Mouse (Mus musculus) embryonic facial prominence, embryonic 11.5 days (tissue): ENCODE data around the gene Csnk1g2. TPM values are rescaled to one million over a fixed set of nuclear protein-coding genes. Genes with fewer than 3 reads are reported as not detected.
A peak's percentile ranks its signal among the peaks of the same experiment; 100 is the strongest.

ENCODE experiments used
- ATAC-seq: fragments of 200-750 bp; cut with Nextera tagmentation; replicated peaks from 2 replicates; pipeline ENCODE4 v1.8.0; 2017; ENCODE audit warnings: low read depth; ENCODE audit not compliant: insufficient number of reproducible peaks, low FRiP score, low TSS enrichment
- DNase-seq: peaks from one replicate; pipeline ENCODE4 v3.0.0-alpha.2; 2015; ENCODE audit warnings: low spot score
- H3K27ac ChIP-seq: fragments of 300-500 bp; sonication (generic); replicated peaks from 2 replicates; pipeline ENCODE4 v1.5.1; 2014; ENCODE audit warnings: mild to moderate bottlenecking, low read depth, low read length, control low read depth
- H3K27me3 ChIP-seq: fragments of 300-500 bp; sonication (generic); 2 replicates; pipeline ENCODE4 v1.6.1; 2014; ENCODE audit warnings: mild to moderate bottlenecking, low read length, moderate library complexity, mixed read lengths; ENCODE audit not compliant: control insufficient read depth, insufficient read depth
- H3K36me3 ChIP-seq: fragments of 300-500 bp; sonication (generic); replicated peaks from 2 replicates; pipeline ENCODE4 v1.6.1; 2014; ENCODE audit warnings: low read depth, mild to moderate bottlenecking, low read length, moderate library complexity, mixed read lengths; ENCODE audit not compliant: control insufficient read depth, insufficient read depth
- H3K4me1 ChIP-seq: fragments of 300-500 bp; sonication (generic); 2 replicates; pipeline ENCODE4 v1.6.1; 2014; ENCODE audit warnings: low read length, mixed read lengths; ENCODE audit not compliant: control insufficient read depth, insufficient read depth
- H3K4me2 ChIP-seq: fragments of 300-500 bp; sonication (generic); 2 replicates; pipeline ENCODE4 v1.6.1; 2014; ENCODE audit warnings: low read depth, mild to moderate bottlenecking, control low read depth, low read length, moderate library complexity
- H3K4me3 ChIP-seq: fragments of 300-500 bp; sonication (generic); 2 replicates; pipeline ENCODE4 v1.5.1; 2014; ENCODE audit warnings: low read depth, low read length, control low read depth
- H3K9ac ChIP-seq: fragments of 300-500 bp; sonication (generic); replicated peaks from 2 replicates; pipeline ENCODE4 v1.6.1; 2014; ENCODE audit warnings: mild to moderate bottlenecking, control low read depth, low read length
- H3K9me3 ChIP-seq: fragments of 300-500 bp; sonication (generic); replicated peaks from 2 replicates; pipeline ENCODE4 v1.6.1; 2016; ENCODE audit warnings: mild to moderate bottlenecking, low read length, inconsistent platforms, mixed read lengths; ENCODE audit not compliant: control insufficient read depth
- WGBS: fragments of 180-500 bp; shearing (Covaris S2); extraction: QIAGEN DNeasy Blood & Tissue Kit; methylation state at CpG from one replicate; pipeline ENCODE4 v1.1.7; 2014; 5-methylcytosine and 5-hydroxymethylcytosine counted together
- polyA plus RNA-seq: library from polyadenylated mRNA; unstranded; fragments of >200 nt; fragmentation: Nextera tagmentation; extraction: Ambion mirVana; gene quantifications from 2 replicates; pipeline ENCODE4 v1.2.1, GENCODE M21; 2014

Csnk1g2 gene
- polyA plus RNA-seq, 1 experiment from 2014 or later, result 93.4 TPM

DNA sequence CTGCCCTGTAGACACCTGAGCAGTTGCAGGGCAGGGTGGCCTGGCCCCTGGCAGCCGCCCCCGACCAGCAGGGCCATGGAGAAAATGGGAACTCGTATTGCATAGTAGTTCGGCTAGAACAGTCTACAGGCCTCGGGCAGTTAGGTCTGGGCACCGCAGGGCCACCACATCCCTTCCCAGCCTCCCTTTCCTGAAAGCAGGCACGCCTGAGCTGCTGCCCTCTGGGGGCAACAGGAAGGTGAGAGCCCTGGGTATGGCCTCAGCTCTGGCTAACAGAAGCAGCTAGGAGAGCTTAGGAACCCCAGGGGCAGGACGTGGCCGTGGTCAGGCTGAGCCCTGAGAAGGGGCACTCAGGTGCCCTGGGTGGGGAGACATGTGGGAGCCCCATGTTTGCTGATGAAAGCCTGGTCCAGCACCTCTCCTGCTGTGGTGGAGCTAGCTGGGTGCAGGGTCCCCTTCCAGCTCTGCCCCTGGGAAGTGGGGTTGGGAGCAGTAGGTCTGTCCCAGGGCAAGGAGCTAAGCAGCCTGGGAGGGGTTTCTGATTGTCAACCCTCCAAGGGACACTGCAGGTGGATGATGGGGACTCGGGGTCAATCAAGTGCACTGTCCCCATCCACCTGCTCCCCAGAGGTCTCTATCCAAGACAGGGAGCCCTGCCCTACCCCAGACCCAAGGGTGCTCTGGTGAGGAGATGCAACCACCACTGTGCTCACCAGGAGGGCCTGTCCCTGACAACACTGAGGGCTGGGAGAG lies 43.5 kb downstream of the Csnk1g2 start:
- DNase-seq (no peak), ATAC-seq (no peak)
- Histone ChIP-seq H3K9me3 (no peaks in the 10 kb centered on the region), H3K27ac (0 out of 2 replicates have a peak overlapping the region, but pooled peaks have one; percentile 8), H3K4me1 (peaks cover 2% of the 10 kb centered on the region; the same call in 1 of the 2 replicates), H3K27me3 (no peaks in the 10 kb centered on the region), H3K4me2 (no peak overlapping the region), H3K4me3 (no peak overlapping the region), H3K36me3 (peaks cover 32% of the 10 kb centered on the region), H3K9ac (no peak overlapping the region)
- WGBS, result 71% methylated on average over 10 of the region's 10 CpGs

DNA sequence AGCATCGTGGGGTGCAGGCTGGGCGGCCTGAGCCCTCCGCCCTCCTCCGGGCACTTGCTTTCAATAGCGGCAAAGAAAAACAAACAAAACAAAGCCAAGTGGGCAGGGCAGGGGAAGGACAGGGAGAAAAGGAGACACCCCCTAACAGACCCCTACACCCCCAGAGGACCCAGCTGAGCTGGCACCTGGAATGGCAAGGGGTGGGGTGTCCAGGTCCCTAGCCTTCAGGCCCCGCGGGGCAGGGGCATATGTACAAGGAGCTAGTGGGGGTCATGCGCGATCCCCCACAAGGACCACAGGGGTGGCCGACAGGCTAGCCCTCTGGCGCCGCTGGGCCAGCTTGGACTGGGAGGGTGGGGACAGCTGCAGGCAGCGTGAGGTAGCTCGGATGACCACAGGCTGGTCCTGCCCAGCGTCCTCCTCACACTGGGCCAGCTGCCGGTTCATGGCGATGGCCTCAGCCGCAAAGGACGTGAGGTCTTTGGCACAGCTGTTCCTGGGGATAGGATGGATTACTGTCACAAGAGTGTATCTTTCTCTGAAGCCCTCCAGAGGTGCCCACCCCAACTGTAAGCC lies 44.3 kb downstream of the Csnk1g2 start:
- H3K9ac ChIP-seq, result no peak overlapping the region
- peaks cover 34% of the 10 kb centered on the region for H3K36me3 ChIP-seq
- WGBS, result 81% methylated on average over 16 of the region's 19 CpGs
- peaks cover 2% of the 10 kb centered on the region; the same call in 1 of the 2 replicates for H3K4me1 ChIP-seq
- H3K4me2 ChIP-seq, result no peak overlapping the region
- ATAC-seq (no peak), DNase-seq (no peak)
- H3K9me3 ChIP-seq, result no peaks in the 10 kb centered on the region
- no peak overlapping the region for H3K27ac ChIP-seq
- no peak overlapping the region for H3K4me3 ChIP-seq
- H3K27me3 ChIP-seq, result no peaks in the 10 kb centered on the region

GRCm38 (mm10) chr10:80668614-80669013 lies 46.0 kb downstream of the Csnk1g2 start:
- H3K9me3 ChIP-seq, result no peaks in the 10 kb centered on the region
- no peak overlapping the region for H3K4me2 ChIP-seq
- H3K4me1 ChIP-seq, result peaks cover 3% of the 10 kb centered on the region
- peaks cover 34% of the 10 kb centered on the region for H3K36me3 ChIP-seq
- no peak for ATAC-seq
- 89% methylated on average over 11 of the region's 11 CpGs for WGBS
- H3K4me3 ChIP-seq, result no peak overlapping the region
- H3K27me3 ChIP-seq, result no peaks in the 10 kb centered on the region
- no peak for DNase-seq
- H3K27ac ChIP-seq, result no peak overlapping the region
- H3K9ac ChIP-seq, result no peak overlapping the region

DNA sequence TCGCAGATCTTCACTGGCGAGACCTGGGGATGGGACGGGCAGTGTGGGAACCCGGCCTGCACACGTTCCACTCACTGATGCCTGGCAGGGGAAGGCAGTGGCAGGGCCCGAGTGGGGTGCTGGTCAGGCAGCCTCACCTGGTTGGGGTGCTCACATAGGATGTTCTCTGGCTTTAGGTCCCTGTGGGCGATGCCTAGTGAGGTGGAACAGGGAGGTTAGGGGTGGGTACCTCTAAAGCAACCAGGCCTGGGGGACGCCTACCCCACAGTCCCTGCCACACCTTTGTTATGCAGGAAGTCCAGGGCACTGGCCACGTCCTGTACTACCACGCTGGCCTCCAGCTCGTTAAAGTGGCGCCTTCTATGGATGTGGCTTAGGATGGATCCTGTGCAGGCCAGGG lies 46.4 kb downstream of the Csnk1g2 start:
- DNase-seq (no peak), ATAC-seq (no peak)
- no peak overlapping the region for H3K9ac ChIP-seq
- no peak overlapping the region for H3K27ac ChIP-seq
- peaks cover 34% of the 10 kb centered on the region for H3K36me3 ChIP-seq
- WGBS, result 91% methylated on average over 12 of the region's 12 CpGs
- H3K4me2 ChIP-seq, result no peak overlapping the region
- no peak overlapping the region for H3K4me3 ChIP-seq
- H3K27me3 ChIP-seq, result no peaks in the 10 kb centered on the region
- H3K9me3 ChIP-seq, result no peaks in the 10 kb centered on the region
- H3K4me1 ChIP-seq, result peaks cover 7% of the 10 kb centered on the region

- ATAC-seq, result no peak
- no peak overlapping the region for H3K9ac ChIP-seq
- H3K4me1 ChIP-seq, result peaks cover 15% of the 10 kb centered on the region
- WGBS, result 94% methylated on average over 7 of the region's 7 CpGs
- H3K27me3 ChIP-seq, result no peaks in the 10 kb centered on the region
- H3K9me3 ChIP-seq, result no peaks in the 10 kb centered on the region
- H3K4me2 ChIP-seq, result no peak overlapping the region
- no peak overlapping the region for H3K27ac ChIP-seq
- H3K4me3 ChIP-seq, result no peak overlapping the region
- DNase-seq, result no peak
- peaks cover 34% of the 10 kb centered on the region for H3K36me3 ChIP-seq
Measured at GRCm38 (mm10) chr10:80669737-80670485, 47.3 kb downstream of the Csnk1g2 start.

DNA sequence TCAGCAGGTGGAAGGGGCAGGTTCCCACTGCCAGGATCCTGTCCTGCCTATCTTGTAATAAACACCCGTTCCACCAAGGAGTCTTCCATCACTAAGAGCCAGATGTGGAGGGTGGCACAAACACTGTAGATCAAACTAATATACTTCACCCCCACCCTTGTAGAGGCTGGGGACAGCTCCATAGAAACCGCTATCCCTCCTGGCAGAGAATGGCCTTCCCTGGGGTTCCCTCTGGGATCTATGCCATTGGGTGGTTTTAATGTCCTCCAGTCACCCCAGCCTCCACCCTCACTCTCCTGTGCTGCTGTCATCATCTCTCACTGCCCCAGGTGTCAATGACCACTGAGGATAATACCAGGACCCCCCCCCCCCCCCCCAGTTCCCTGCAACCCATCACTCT lies 47.9 kb downstream of the Csnk1g2 start:
- Histone ChIP-seq H3K4me2 (no peak overlapping the region), H3K4me1 (peaks cover 13% of the 10 kb centered on the region), H3K27ac (no peak overlapping the region), H3K27me3 (no peaks in the 10 kb centered on the region), H3K36me3 (peaks cover 34% of the 10 kb centered on the region), H3K9me3 (no peaks in the 10 kb centered on the region), H3K4me3 (no peak overlapping the region), H3K9ac (no peak overlapping the region)
- 92% methylated on average over 2 of the region's 2 CpGs for WGBS
- DNase-seq, result no peak
- no peak for ATAC-seq

GRCm38 (mm10) chr10:80671251-80671650 lies 48.6 kb downstream of the Csnk1g2 start:
- no peak overlapping the region for H3K4me2 ChIP-seq
- no peaks in the 10 kb centered on the region for H3K27me3 ChIP-seq
- peaks cover 31% of the 10 kb centered on the region for H3K36me3 ChIP-seq
- DNase-seq (no peak), ATAC-seq (no peak)
- 90% methylated on average over 4 of the region's 4 CpGs for WGBS
- H3K4me3 ChIP-seq, result no peak overlapping the region
- H3K4me1 ChIP-seq, result peaks cover 13% of the 10 kb centered on the region
- H3K27ac ChIP-seq, result no peak overlapping the region
- no peaks in the 10 kb centered on the region for H3K9me3 ChIP-seq
- H3K9ac ChIP-seq, result no peak overlapping the region
